Mouse (Mus musculus) kidney, embryonic 15.5 days (tissue): ENCODE measurements around the gene Pkn1. TPM values are rescaled to one million over a fixed set of nuclear protein-coding genes. Genes with fewer than 3 reads are reported as not detected.
A peak's percentile ranks its signal among the peaks of the same experiment; 100 is the strongest.

Source experiments
- ATAC-seq: fragments of 200-750 bp; cut with Nextera tagmentation; replicated peaks from 2 replicates; pipeline ENCODE4 v1.8.0; 2017; ENCODE audit warnings: moderate TSS enrichment; ENCODE audit not compliant: low FRiP score
- H3K27ac ChIP-seq: fragments of 300-500 bp; sonication (generic); 2 replicates; pipeline ENCODE4 v1.5.1; 2015; ENCODE audit warnings: mild to moderate bottlenecking, inconsistent platforms
- H3K27me3 ChIP-seq: fragments of 300-500 bp; sonication (generic); 2 replicates; pipeline ENCODE4 v1.6.1; 2015; ENCODE audit warnings: inconsistent platforms
- H3K36me3 ChIP-seq: fragments of 300-500 bp; sonication (generic); 2 replicates; pipeline ENCODE4 v1.6.1; 2015; ENCODE audit warnings: inconsistent platforms
- H3K4me1 ChIP-seq: fragments of 300-500 bp; sonication (generic); 2 replicates; pipeline ENCODE4 v1.6.1; 2015; ENCODE audit warnings: inconsistent platforms
- H3K4me2 ChIP-seq: fragments of 300-500 bp; sonication (generic); 2 replicates; pipeline ENCODE4 v1.6.1; 2015; ENCODE audit warnings: moderate library complexity, mild to moderate bottlenecking, inconsistent platforms
- H3K4me3 ChIP-seq: fragments of 300-500 bp; sonication (generic); replicated peaks from 2 replicates; pipeline ENCODE4 v1.5.1; 2015; ENCODE audit warnings: mild to moderate bottlenecking, inconsistent platforms
- H3K9ac ChIP-seq: fragments of 300-500 bp; sonication (generic); 2 replicates; pipeline ENCODE4 v1.6.1; 2015; ENCODE audit warnings: mild to moderate bottlenecking, inconsistent platforms
- H3K9me3 ChIP-seq: fragments of 300-500 bp; sonication (generic); replicated peaks from 2 replicates; pipeline ENCODE4 v1.6.1; 2016; ENCODE audit warnings: inconsistent platforms
- WGBS: fragments of 180-500 bp; shearing (Covaris S2); methylation state at CpG from one replicate; pipeline ENCODE4 v1.1.7; 2015; ENCODE audit warnings: mixed read lengths; 5-methylcytosine and 5-hydroxymethylcytosine counted together
- polyA plus RNA-seq: library from polyadenylated mRNA; unstranded; fragments of >200 nt; fragmentation: Nextera tagmentation; extraction: Ambion mirVana; gene quantifications from 2 replicates; pipeline ENCODE4 v1.2.1, GENCODE M21; 2015

The Pkn1 gene
- polyA plus RNA-seq, 1 experiment from 2014 or later, result 34.6 TPM

DNA sequence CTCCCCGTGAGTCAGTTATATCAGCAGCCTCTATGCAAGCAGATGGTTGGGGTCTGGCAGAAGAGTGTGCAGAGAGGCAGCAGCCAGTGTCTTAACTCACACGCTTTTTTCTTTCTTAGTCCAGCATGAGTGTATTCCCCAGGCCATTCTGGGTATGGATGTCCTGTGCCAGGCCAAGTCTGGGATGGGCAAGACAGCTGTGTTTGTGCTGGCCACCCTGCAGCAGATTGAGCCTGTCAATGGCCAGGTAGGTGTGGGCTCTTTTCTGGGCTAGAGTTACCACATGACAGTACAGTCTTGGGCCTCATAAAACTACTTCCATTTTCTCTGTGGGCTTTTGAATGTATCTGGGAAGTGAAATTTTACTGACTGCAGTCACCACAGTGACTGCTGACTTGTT, 20.7 kb upstream of the Pkn1 start:
- no peaks in the 10 kb centered on the region for H3K9me3 ChIP-seq
- H3K4me2 ChIP-seq, result no peak overlapping the region
- H3K9ac ChIP-seq, result no peak overlapping the region
- peaks cover 60% of the 10 kb centered on the region for H3K36me3 ChIP-seq
- H3K4me1 ChIP-seq, result peaks cover 19% of the 10 kb centered on the region
- H3K4me3 ChIP-seq, result no peak overlapping the region
- 94% methylated on average over 2 of the region's 2 CpGs for WGBS
- no peak for ATAC-seq
- H3K27me3 ChIP-seq, result no peaks in the 10 kb centered on the region
- H3K27ac ChIP-seq, result no peak overlapping the region

DNA sequence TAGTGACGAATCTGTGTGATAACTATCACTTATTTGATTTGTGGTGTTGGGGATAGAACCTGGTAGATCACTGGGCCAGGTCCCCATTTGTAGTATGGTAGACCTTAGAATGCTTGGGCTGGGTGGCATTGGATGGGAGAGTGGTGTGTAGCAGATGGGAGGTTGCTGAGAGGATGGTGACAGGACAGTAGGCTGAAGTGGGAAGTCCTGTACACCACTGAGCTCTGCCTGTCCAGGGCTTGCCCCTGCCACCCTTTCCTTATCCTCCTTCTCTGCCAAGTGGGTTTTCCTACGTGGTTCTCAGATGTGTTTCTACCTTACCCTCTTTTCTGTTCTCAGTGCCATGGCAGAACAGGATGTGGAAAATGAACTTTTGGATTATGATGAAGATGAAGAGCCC, 20.1 kb upstream of the Pkn1 start:
- Histone ChIP-seq H3K36me3 (peaks cover 53% of the 10 kb centered on the region), H3K9ac (no peak overlapping the region), H3K27me3 (no peaks in the 10 kb centered on the region), H3K27ac (no peak overlapping the region), H3K9me3 (no peaks in the 10 kb centered on the region), H3K4me3 (no peak overlapping the region), H3K4me2 (no peak overlapping the region), H3K4me1 (peaks cover 20% of the 10 kb centered on the region)
- no peak for ATAC-seq
- 75% methylated on average over 2 of the region's 2 CpGs for WGBS

DNA sequence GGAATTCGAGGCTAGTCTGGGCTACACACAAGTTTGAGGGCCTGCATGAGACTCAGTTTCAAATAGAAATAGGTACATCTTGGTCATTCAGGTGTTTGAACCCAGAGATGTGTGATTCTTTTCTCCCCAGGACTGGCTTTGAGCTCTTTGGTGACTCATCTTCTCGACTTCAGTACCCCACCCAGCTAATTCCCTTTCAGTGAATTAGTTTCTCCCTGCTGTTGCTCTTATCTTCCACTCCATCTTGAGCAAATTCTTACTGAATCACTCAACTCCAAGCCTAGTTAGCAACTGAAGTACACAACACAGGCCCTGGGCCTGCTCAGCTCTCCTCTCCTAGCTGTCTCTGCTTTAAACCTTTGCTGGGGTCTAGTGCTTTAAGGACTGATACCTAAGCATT, 17.6 kb upstream of the Pkn1 start:
- H3K4me1 ChIP-seq, result peaks cover 20% of the 10 kb centered on the region
- ATAC-seq, result no peak
- peak overlapping the region; percentile 82 for H3K4me2 ChIP-seq
- H3K9me3 ChIP-seq, result no peaks in the 10 kb centered on the region
- H3K9ac ChIP-seq, result 0 out of 2 replicates have a peak overlapping the region, but pooled peaks have one; percentile 21
- H3K27me3 ChIP-seq, result no peaks in the 10 kb centered on the region
- 68% methylated on average over 2 of the region's 2 CpGs for WGBS
- H3K4me3 ChIP-seq, result peak overlapping the region; percentile 96
- no peak overlapping the region for H3K27ac ChIP-seq
- peaks cover 29% of the 10 kb centered on the region for H3K36me3 ChIP-seq

DNA sequence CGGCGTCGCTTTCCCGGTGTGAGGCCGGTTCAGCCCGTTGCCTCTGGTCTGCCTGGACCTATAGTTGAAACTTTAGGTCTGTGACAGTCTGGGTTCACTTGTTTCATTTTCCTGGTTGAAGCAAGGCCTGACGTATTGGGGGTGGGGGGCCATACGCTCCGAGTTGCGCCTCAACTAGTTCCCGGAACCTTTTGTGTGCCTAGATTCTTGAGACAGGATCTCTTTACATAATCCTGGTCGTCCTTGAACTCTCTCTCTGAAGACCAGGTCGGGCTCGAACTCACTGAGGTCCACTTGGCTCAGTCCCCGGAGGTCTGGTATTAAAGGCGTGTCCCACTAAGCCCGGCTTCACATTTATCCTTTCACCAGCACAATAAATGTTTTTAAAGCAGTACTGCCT, 16.8 kb upstream of the Pkn1 start:
- peaks cover 20% of the 10 kb centered on the region for H3K4me1 ChIP-seq
- 1% methylated on average over 17 of the region's 17 CpGs for WGBS

DNA sequence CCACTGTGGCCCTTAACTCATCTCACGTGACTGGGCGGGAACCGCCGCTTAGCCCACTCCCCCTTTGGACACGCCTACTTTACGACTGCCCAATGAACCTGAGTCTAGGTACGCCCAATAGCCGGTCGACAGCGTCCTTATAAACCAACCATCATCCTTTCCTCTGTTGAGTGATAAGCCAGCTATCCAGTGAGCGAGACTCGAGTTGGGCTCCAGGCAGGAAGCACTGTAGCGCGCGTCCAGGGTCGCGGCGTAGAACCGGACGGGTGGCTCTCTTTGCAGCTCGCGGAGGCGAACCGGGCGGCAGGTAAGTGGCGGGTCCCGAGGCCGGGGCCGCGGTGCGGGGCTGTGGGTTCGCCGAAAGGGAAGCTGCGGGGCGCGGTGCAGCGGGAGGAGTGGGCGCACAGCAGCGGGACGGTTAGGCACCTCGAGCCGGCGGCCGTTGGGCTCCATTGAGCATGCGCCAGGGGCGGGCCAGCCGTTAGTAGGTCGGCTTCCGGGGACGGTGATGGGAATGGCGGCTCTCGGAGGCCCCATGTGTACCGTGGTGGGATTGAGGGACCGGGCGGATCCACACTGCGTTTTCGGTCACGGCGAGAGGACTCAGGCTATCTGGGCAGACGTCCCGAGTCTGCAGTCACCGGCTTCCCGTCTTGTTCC, 16.2 kb upstream of the Pkn1 start, which contains the start of gene Ddx39:
Gene Ddx39, plus strand, starts transcription at position 147 of the 660 bp plus-strand sequence.
- peak within 1 kb of the TSS; percentile 87 for H3K9ac ChIP-seq
- peak within 1 kb of the TSS; percentile 96 for H3K4me3 ChIP-seq
- H3K27ac ChIP-seq, result peak within 1 kb of the TSS; percentile 96
- H3K36me3 ChIP-seq, result peaks cover 15% of the 10 kb centered on the region
- under 1% methylated on average over 63 of the region's 63 CpGs for WGBS
- H3K9me3 ChIP-seq, result no peaks in the 10 kb centered on the region
- peaks cover 20% of the 10 kb centered on the region for H3K4me1 ChIP-seq
- ATAC-seq, result peak; percentile 100
- H3K4me2 ChIP-seq, result peak within 1 kb of the TSS; percentile 82
- H3K27me3 ChIP-seq, result no peaks in the 10 kb centered on the region

More for the DNA sequence above, 16.8 kb upstream of the Pkn1 start:
- Histone ChIP-seq H3K9me3 (no peaks in the 10 kb centered on the region), H3K4me3 (peak overlapping the region; percentile 96), H3K9ac (peak overlapping the region; percentile 87), H3K36me3 (peaks cover 21% of the 10 kb centered on the region), H3K4me2 (peak overlapping the region; percentile 82), H3K27me3 (no peaks in the 10 kb centered on the region), H3K27ac (peak overlapping the region; percentile 96)
- no peak for ATAC-seq

DNA sequence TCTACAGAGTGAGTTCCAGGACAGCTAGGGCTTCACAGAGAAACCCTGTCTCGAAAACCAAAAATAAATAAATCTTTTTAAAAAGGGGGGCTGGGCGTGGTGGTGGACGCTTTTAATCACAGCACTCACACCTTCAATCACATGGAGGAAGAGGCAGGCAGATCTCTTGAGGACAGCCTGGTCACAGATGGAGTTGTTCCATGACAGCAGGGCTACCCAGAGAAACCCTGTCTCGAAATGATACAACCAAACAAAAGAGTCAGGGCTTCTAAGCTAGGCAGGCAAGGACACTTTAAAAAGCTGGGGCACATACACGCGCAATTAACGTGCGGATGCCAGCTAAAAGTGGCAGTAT, 15.7 kb upstream of the Pkn1 start:
- Histone ChIP-seq H3K27ac (peak overlapping the region; percentile 67; the same call in 1 of the 2 replicates), H3K9ac (0 out of 2 replicates have a peak overlapping the region, but pooled peaks have one; percentile 26), H3K4me1 (peaks cover 20% of the 10 kb centered on the region), H3K9me3 (no peaks in the 10 kb centered on the region), H3K4me3 (peak overlapping the region; percentile 96), H3K4me2 (peak overlapping the region; percentile 82), H3K36me3 (peaks cover 9% of the 10 kb centered on the region), H3K27me3 (no peaks in the 10 kb centered on the region)
- ATAC-seq, result no peak
- 17% methylated on average over 8 of the region's 8 CpGs for WGBS

DNA sequence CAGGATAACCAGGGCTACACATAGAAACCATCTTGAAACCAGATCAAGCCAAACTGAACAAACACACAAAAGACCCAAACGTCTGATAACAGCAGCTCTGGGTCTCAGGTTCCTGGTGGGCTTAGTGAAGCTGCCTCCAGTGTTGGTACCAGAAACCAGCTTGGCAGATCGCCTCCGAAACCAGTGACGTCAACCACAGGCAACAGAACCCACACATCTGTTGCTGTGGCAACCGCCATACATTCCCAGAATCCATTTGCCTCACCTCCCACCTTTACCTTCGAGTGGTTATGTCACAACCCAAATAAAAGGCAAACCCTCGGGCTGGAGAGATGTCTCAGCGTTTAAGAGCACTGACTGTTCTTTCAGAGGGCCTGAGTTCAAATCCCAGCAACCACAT, 8.6 kb upstream of the Pkn1 start:
- Histone ChIP-seq H3K4me1 (no peaks in the 10 kb centered on the region), H3K9ac (no peak overlapping the region), H3K4me3 (no peak overlapping the region), H3K27ac (no peak overlapping the region), H3K9me3 (no peaks in the 10 kb centered on the region), H3K27me3 (no peaks in the 10 kb centered on the region), H3K36me3 (no peaks in the 10 kb centered on the region), H3K4me2 (no peak overlapping the region)
- WGBS, result 79% methylated on average over 8 of the region's 8 CpGs
- ATAC-seq, result no peak

DNA sequence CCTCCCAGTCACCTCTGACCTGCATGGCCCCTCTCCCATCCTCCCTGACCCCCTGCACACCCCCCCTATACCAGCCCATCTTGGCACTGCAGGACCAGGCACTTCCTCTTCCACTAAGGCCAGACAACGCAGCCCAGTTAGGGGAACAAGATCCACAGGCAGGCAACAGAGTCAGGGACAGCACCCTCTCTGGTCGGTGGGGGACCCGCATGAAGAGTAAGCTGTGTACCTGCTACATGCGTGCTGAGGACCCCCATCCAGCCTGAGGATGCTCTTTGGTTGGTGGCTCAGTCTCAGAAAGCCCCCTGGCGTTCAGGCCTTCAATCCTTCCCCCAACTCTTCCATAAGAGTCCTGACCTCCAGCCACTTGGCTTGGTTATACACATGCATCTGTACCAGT, 7.4 kb upstream of the Pkn1 start:
- 62% methylated on average over 5 of the region's 5 CpGs for WGBS
- no peaks in the 10 kb centered on the region for H3K9me3 ChIP-seq

DNA sequence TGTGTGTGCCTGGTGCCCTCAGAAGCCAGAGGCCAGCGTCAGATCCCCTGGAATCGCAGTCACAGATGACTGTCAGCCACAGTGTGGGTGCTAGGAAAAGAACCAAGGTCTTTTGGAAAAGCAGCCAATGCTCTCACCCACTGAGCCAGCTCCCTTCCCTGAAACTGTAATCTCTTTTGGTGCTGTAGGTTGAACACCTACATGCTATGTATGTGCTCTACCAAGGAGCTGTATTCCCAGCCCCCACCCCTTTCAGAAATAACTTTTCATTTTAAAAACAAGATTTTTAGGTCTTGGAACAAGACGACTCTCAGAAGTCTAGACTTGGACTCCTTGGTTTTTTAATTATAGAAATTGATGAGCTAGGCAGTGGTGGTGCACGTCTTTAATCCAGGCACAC, 4.4 kb upstream of the Pkn1 start:
- no peak for ATAC-seq
- no peaks in the 10 kb centered on the region for H3K36me3 ChIP-seq
- H3K27me3 ChIP-seq, result no peaks in the 10 kb centered on the region
- no peaks in the 10 kb centered on the region for H3K9me3 ChIP-seq
- H3K4me2 ChIP-seq, result no peak overlapping the region
- H3K27ac ChIP-seq, result no peak overlapping the region
- no peak overlapping the region for H3K4me3 ChIP-seq
- no peak overlapping the region for H3K9ac ChIP-seq
- WGBS, result 86% methylated on average over 4 of the region's 4 CpGs
- H3K4me1 ChIP-seq, result peaks cover 18% of the 10 kb centered on the region

More for the DNA sequence above, 7.4 kb upstream of the Pkn1 start:
- Histone ChIP-seq H3K4me1 (no peaks in the 10 kb centered on the region), H3K4me3 (no peak overlapping the region), H3K9ac (no peak overlapping the region), H3K27ac (no peak overlapping the region), H3K4me2 (no peak overlapping the region), H3K27me3 (no peaks in the 10 kb centered on the region), H3K36me3 (no peaks in the 10 kb centered on the region)
- ATAC-seq, result no peak

DNA sequence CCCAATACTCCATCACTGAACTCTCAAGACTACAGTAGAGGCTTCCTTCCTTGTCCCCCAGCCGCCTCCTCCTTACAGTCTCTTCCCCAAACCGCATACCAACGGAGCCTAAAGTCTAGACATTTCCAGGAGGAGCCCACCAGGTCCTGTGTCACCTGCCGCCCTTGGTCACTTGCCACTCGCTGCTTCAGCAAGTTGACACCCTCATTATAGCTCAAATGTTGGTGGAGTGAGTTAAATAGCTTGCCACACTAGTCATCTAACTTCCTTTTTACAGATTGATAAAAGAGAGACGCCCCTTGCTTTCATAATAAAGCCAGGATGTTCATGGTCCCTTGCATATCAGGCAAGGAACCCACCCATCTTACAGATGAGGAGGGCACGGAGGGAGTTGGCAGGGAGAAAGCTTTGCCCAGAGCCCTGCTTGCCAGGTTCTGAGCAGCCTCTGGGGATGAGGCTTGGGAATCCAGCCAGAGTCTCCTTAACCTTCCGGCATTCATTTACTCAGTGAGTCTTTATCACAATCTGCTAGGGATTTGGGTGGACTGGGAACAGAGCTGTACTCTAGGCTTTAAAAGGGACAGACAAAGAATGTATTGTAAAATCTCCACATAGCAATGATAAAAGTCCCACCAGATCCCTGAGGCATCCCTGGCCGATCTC, 1.6 kb upstream of the Pkn1 start:
- WGBS, result 76% methylated on average over 9 of the region's 9 CpGs

DNA sequence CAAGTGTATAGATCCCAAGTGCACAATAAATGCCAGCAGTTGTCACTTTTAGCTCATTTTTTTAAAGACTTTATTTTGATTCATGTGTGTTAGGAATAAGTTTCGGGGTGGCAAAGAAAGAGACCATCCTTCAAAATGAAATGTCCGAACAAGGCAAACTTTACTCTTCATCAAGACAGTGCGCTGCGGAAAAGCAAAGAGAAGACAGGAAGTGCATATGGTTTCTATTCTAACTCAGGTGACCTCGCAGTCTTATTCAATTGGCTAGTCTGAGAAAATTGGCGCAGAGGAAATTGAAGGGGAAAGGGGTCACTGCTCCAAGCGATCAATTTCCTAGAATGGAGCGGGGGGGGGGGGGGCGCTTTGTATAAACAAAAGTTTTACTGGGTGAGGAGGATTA, 587 bp upstream of the Pkn1 start:
- Histone ChIP-seq H3K9me3 (no peaks in the 10 kb centered on the region), H3K36me3 (no peaks in the 10 kb centered on the region), H3K9ac (peak overlapping the region; percentile 86), H3K4me2 (peak overlapping the region; percentile 76), H3K27ac (peak overlapping the region; percentile 89), H3K4me1 (peaks cover 56% of the 10 kb centered on the region), H3K4me3 (peak overlapping the region; percentile 74), H3K27me3 (no peaks in the 10 kb centered on the region)
- 10% methylated on average over 9 of the region's 9 CpGs for WGBS
- ATAC-seq, result no peak

More for the DNA sequence above, 1.6 kb upstream of the Pkn1 start:
- Histone ChIP-seq H3K36me3 (no peaks in the 10 kb centered on the region), H3K27ac (peak overlapping the region; percentile 32; the same call in 1 of the 2 replicates), H3K9me3 (no peaks in the 10 kb centered on the region), H3K4me2 (peak overlapping the region; percentile 76; the same call in 1 of the 2 replicates), H3K4me1 (peaks cover 46% of the 10 kb centered on the region), H3K9ac (no peak overlapping the region), H3K4me3 (no peak overlapping the region), H3K27me3 (no peaks in the 10 kb centered on the region)
- no peak for ATAC-seq

DNA sequence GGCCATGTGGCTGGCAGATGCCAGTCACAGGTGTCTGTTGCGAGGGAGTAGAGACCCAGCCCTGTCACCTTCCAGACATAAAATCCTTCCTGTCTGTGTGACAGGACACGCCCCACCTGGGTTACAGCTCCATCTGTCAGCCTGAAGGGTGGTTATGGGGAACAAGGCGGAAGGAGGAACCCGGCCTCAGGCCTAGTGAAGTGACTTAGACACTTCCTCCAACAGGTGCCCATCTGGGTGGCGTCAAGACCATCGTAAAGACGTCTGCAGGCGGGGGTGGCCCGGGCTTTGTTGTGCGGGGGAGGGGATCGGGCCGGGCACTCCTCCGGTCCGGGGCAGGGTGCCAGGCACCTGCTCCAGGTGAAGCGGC, 703 bp downstream of the Pkn1 start:
- H3K4me1 ChIP-seq, result peaks cover 66% of the 10 kb centered on the region
- peak; percentile 27 for ATAC-seq
- no peaks in the 10 kb centered on the region for H3K36me3 ChIP-seq
- peak overlapping the region; percentile 89 for H3K27ac ChIP-seq
- H3K4me2 ChIP-seq, result peak overlapping the region; percentile 76
- H3K9me3 ChIP-seq, result no peaks in the 10 kb centered on the region
- 1% methylated on average over 15 of the region's 15 CpGs for WGBS
- no peaks in the 10 kb centered on the region for H3K27me3 ChIP-seq
- peak overlapping the region; percentile 86 for H3K9ac ChIP-seq
- H3K4me3 ChIP-seq, result peak overlapping the region; percentile 74
